Mouse (Mus musculus) cerebellum, adult 2 months (tissue): ENCODE measurements at regions not wholly inside any gene's neighbourhood (a gene's known extent, or its start where the extent isn't known, plus 50 kb on each side); places are given as distances from the start of the nearest gene placed in this dataset.

Source experiments
- CTCF ChIP-seq: fragments of 200-500 bp; IDR thresholded peaks from 2 replicates; pipeline ENCODE4 v1.5.1; 2011; ENCODE audit warnings: low read depth, mild to moderate bottlenecking, control low read depth, low read length, moderate library complexity, borderline replicate concordance; ENCODE audit not compliant: insufficient read depth
- POLR2A ChIP-seq: fragments of 200-500 bp; IDR thresholded peaks from 2 replicates; pipeline ENCODE4 v1.6.1; 2011; ENCODE audit warnings: low read length, control low read depth, borderline replicate concordance; ENCODE audit not compliant: insufficient read depth

DNA sequence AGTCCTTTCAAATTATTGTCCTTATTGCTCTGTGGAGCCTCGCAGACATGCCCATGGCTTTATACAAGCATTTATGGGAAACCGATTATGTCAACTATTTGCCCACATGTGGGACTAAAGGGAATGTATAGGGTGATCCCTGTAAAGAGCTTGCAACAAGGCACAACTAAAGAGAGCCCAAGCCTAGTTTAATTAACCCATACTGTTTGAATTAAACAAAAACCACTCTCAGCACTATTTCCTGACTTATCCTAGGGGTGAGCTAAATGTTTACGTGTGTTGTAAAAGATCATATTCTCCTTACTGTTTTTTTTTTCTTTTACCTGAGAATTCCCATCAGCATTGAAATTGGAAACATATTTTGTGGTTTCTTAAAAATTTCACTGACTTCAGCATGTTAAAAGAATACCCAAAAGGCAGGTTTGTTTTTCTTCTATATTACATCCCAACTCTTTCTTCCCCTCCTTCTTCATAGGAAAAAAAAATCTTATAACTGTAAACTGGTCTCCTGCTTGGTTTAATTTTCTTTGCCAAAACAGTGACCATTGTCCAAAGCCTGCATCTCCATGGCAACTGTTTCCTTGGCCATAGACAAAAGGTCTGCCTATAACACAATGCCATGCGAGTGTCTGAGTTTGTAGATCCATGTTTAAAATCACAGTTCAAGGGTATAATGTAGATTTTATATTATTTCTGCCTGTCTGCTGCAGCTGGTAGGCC lies 148.2 kb upstream of the Galnt5 start:
- TF ChIP-seq CTCF, result no peak
- TF ChIP-seq POLR2A, result no peak
